Mouse (Mus musculus) ES-E14 (cell line): Measurements from ENCODE around the gene Rab13. TPM values are rescaled to one million over a fixed set of nuclear protein-coding genes. Genes with fewer than 3 reads are reported as not detected.

Experiments
- DNase-seq: peaks from one replicate; pipeline ENCODE4 v3.0.0-alpha.2; 2013; ENCODE audit warnings: low read depth, low spot score
- H3K27ac ChIP-seq: 2 replicates; pipeline ENCODE4 v1.5.1; 2012; ENCODE audit warnings: low read depth, mild to moderate bottlenecking, low read length, moderate library complexity, mixed read lengths; ENCODE audit not compliant: poor library complexity, insufficient read depth, severe bottlenecking
- H3K36me3 ChIP-seq: 2 replicates; pipeline ENCODE4 v1.6.1; 2012; ENCODE audit warnings: mild to moderate bottlenecking, low read length, moderate library complexity, mixed read lengths; ENCODE audit not compliant: control insufficient read depth, poor library complexity, insufficient read depth, severe bottlenecking
- H3K4me1 ChIP-seq, 2 experiments: fragments of 150-350 bp in 1 of 2; sonication (generic) in 1 of 2; 2 replicates each; pipeline ENCODE4 v1.6.1; 2012; ENCODE audit warnings: low read length in 2 of 2, mild to moderate bottlenecking in 1 of 2, mixed read lengths in 1 of 2; ENCODE audit not compliant: control insufficient read depth in 2 of 2, insufficient read depth in 2 of 2, poor library complexity in 1 of 2
- H3K4me3 ChIP-seq, 2 experiments: fragments of 150-350 bp in 1 of 2; sonication (generic) in 1 of 2; 2 replicates each; pipeline ENCODE4 v1.5.1; 2012; ENCODE audit warnings: low read length in 2 of 2, low read depth in 1 of 2, mild to moderate bottlenecking in 1 of 2, mixed read lengths in 1 of 2; ENCODE audit not compliant: insufficient read depth in 1 of 2, poor library complexity in 1 of 2, severe bottlenecking in 1 of 2
- H3K9ac ChIP-seq: 2 replicates; pipeline ENCODE4 v1.6.1; 2012; ENCODE audit warnings: low read depth, mild to moderate bottlenecking, low read length, mixed read lengths; ENCODE audit not compliant: poor library complexity, insufficient read depth, severe bottlenecking
- H3K9me3 ChIP-seq: fragments of 150-350 bp; sonication (generic); 2 replicates; pipeline ENCODE4 v1.6.1; 2012; ENCODE audit warnings: low read depth, mild to moderate bottlenecking, low read length; ENCODE audit not compliant: control insufficient read depth, insufficient read depth
- CHD2 ChIP-seq: IDR thresholded peaks from 2 replicates; pipeline ENCODE4 v1.6.1; 2014; ENCODE audit warnings: mild to moderate bottlenecking, low read depth, low read length, inconsistent platforms
- HCFC1 ChIP-seq: IDR thresholded peaks from 2 replicates; pipeline ENCODE4 v1.6.1; 2012; ENCODE audit warnings: low read length, inconsistent platforms, borderline replicate concordance; ENCODE audit not compliant: insufficient read depth
- MAFK ChIP-seq: IDR thresholded peaks from 2 replicates; pipeline ENCODE4 v1.6.1; 2014; ENCODE audit warnings: mild to moderate bottlenecking, low read depth, low read length, inconsistent platforms; ENCODE audit not compliant: insufficient read depth
- ZC3H11A ChIP-seq: IDR thresholded peaks from 2 replicates; pipeline ENCODE4 v1.6.1; 2012; ENCODE audit warnings: low read depth, mild to moderate bottlenecking, inconsistent platforms, low read length, borderline replicate concordance
- ZNF384 ChIP-seq: IDR thresholded peaks from 2 replicates; pipeline ENCODE4 v1.6.1; 2012; ENCODE audit warnings: low read depth, low read length, inconsistent platforms
- in situ Hi-C, 2 experiments: fragments of 600-800 bp; cut with MboI; formaldehyde crosslinking; loops; one replicate each; pipeline ENCODE4 v1.15.1; 2025; ENCODE audit warnings: low sequenced_read_pairs in 2 of 2, inconsistent platforms in 1 of 2; ENCODE audit not compliant: unreplicated experiment in 2 of 2
- total RNA-seq: library from RNA; depleted of rRNA; stranded (reverse); fragments of 300-350 nt; gene quantifications from 2 replicates; pipeline ENCODE4 v1.2.3, GENCODE M21; 2012

The Rab13 gene
- total RNA-seq, 1 experiment = 13.2 TPM

DNA sequence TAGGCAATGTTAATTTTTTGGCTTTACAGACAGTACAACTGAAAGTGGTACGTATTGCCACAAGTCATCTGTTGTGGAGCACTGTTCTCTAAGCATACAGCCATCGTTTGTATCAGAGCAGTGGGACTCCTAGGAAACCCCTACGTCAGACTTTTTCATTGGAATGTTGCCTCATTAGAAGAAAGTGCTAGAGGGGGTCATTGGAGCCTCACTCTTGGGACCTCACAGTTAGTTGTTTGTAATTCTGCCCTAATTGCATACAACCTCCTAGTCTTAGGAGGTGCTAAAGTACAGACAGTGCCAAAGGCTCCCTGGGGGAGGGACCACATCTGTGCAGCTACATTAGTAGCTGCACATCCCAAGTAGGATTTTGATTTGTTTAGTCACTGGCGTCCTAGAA is 18.7 kb upstream of the Rab13 start:
- in situ Hi-C loops = no loop called here
- H3K4me3 ChIP-seq = no peak overlapping the region
- DNase-seq = no peak
- TF ChIP-seq MAFK (no peak), ZC3H11A (no peak), HCFC1 (no peak), ZNF384 (no peak), CHD2 (no peak)
- no peak overlapping the region for H3K9ac ChIP-seq
- no peaks in the 10 kb centered on the region for H3K36me3 ChIP-seq
- H3K27ac ChIP-seq = no peak overlapping the region
- H3K4me1 ChIP-seq = no peaks in the 10 kb centered on the region
- H3K9me3 ChIP-seq = no peaks in the 10 kb centered on the region

DNA sequence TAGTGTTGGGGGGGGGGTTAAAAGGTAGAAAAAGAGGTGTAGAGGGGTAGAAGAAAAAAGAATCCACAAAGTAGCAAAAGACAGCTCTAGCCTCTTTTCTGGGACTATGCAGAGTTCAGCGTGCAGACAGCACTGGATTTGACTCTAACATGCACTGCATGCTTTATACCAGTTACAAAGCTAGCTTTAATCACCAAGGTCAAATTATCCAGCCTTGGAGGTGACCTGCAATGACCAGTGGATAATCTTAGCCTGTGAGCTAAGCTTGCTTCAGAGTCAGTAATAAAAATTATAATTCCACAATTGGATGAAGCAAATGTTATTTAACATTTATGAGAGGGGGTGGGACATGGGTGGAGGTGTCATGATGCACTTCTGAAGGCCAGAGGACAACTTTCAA is 17.9 kb upstream of the Rab13 start:
- in situ Hi-C loops = no loop called here
- Histone ChIP-seq H3K9ac (no peak overlapping the region), H3K4me1 (no peaks in the 10 kb centered on the region), H3K4me3 (no peak overlapping the region), H3K9me3 (no peaks in the 10 kb centered on the region), H3K36me3 (no peaks in the 10 kb centered on the region), H3K27ac (no peak overlapping the region)
- DNase-seq = no peak
- TF ChIP-seq ZNF384 (no peak), HCFC1 (no peak), ZC3H11A (no peak), CHD2 (no peak), MAFK (no peak)

DNA sequence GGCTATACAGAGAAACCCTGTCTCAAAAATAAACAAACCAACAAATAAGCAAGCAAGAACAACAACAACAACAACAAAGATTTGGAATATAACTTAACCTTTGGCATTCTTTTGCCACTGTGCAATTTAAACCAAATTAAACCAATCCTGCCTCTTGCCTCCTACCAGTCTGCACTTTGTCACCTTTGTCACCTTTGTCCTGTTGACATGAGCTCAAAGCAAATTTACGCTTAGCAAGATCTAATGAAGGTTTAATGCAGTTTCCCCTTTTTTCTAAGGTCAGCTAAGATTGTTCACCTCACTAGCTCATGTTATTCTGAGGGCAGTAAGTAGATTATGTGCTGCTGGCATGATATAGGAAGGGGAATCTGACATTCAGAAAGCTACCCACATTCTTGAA is 15.9 kb upstream of the Rab13 start:
- Histone ChIP-seq H3K9me3 (no peaks in the 10 kb centered on the region), H3K36me3 (no peaks in the 10 kb centered on the region), H3K4me3 (no peak overlapping the region), H3K4me1 (no peaks in the 10 kb centered on the region), H3K27ac (no peak overlapping the region), H3K9ac (no peak overlapping the region)
- no peak for DNase-seq
- in situ Hi-C loops = no loop called here
- TF ChIP-seq ZNF384 (no peak), HCFC1 (no peak), CHD2 (no peak), ZC3H11A (no peak), MAFK (no peak)

DNA sequence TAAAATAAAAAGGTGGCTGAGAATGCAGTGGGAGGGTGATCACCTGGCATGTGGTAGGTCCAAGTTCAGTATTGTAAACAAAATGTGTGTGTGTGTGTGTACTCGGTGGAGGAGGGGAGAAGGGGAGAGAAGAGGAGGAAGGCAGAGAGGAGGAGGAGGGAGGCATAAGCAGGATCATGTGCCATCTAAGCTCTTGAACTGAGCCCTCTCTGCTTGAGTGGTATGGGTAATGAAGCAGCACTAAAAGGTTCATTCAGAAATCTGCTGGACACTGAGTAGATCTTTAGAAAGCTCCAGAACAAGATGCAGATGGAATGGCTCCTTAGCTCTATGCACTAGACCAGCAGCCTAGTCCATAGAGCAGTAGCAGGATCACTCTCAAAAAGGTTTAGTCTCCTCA is 10.6 kb upstream of the Rab13 start:
- in situ Hi-C loops = no loop called here
- Histone ChIP-seq H3K4me1 (no peaks in the 10 kb centered on the region), H3K27ac (no peak overlapping the region), H3K4me3 (no peak overlapping the region), H3K9ac (no peak overlapping the region), H3K36me3 (peaks cover 3% of the 10 kb centered on the region; the same call in 1 of the 2 replicates), H3K9me3 (no peaks in the 10 kb centered on the region)
- DNase-seq = no peak
- TF ChIP-seq HCFC1 = no peak
- no peak for TF ChIP-seq CHD2
- no peak for TF ChIP-seq MAFK
- TF ChIP-seq ZNF384 = no peak
- no peak for TF ChIP-seq ZC3H11A

DNA sequence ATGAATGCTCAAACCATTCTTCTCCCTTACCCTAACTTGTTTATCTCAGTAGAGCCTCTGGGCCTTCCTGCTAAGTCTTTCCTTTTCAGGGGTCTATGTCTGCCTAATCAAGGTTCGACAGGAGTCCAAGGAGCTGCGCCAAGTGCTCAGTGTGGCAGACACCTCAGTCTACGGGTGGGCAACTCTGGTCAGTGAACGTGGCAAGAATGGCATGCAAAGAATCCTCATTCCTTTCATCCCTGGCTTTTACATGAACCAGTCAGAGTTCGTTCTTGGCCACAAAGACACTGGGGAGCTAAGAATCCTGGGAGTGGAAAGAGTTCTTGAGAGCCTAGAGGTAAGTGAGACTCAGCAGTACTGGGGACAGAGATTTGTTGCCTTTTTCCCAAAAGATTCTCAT is 9.9 kb upstream of the Rab13 start:
- Histone ChIP-seq H3K9ac (no peak overlapping the region), H3K4me1 (peaks cover 0 to 3% of the 10 kb centered on the region in 2 experiments; a peak in 1 of 4 replicates), H3K27ac (no peak overlapping the region), H3K36me3 (peaks cover 9% of the 10 kb centered on the region), H3K4me3 (no peak overlapping the region), H3K9me3 (no peaks in the 10 kb centered on the region)
- TF ChIP-seq CHD2 (no peak), ZNF384 (no peak), HCFC1 (no peak), ZC3H11A (no peak), MAFK (no peak)
- no peak for DNase-seq
- in situ Hi-C loops = no loop called here
